Mouse (Mus musculus) stomach, postnatal 0 days (tissue): ENCODE measurements at regions not wholly inside any gene's neighbourhood (a gene's known extent, or its start where the extent isn't known, plus 50 kb on each side); places are given as distances from the start of the nearest gene placed in this dataset.

Source experiments
- ATAC-seq: fragments of 200-750 bp; cut with Nextera tagmentation; 2 replicates; pipeline ENCODE4 v1.8.0; 2017; ENCODE audit not compliant: low FRiP score, low TSS enrichment
- DNase-seq: peaks from one replicate; pipeline ENCODE4 v3.0.0-alpha.2; 2016; ENCODE audit warnings: low spot score
- H3K27ac ChIP-seq: fragments of 300-500 bp; sonication (generic); replicated peaks from 2 replicates; pipeline ENCODE4 v1.5.1; 2014; ENCODE audit warnings: mild to moderate bottlenecking, control low read depth
- H3K27me3 ChIP-seq: fragments of 300-500 bp; sonication (generic); 2 replicates; pipeline ENCODE4 v1.6.1; 2014; ENCODE audit warnings: low read length; ENCODE audit not compliant: control insufficient read depth, insufficient read depth
- H3K36me3 ChIP-seq: fragments of 300-500 bp; sonication (generic); 2 replicates; pipeline ENCODE4 v1.6.1; 2014; ENCODE audit warnings: low read length, mixed read lengths; ENCODE audit not compliant: control insufficient read depth, insufficient read depth
- H3K4me1 ChIP-seq: fragments of 300-500 bp; sonication (generic); replicated peaks from 2 replicates; pipeline ENCODE4 v1.6.1; 2014; ENCODE audit warnings: antibody characterized with exemption; ENCODE audit not compliant: control insufficient read depth, insufficient read depth
- H3K4me2 ChIP-seq: fragments of 300-500 bp; sonication (generic); replicated peaks from 2 replicates; pipeline ENCODE4 v1.6.1; 2014; ENCODE audit warnings: low read depth, mild to moderate bottlenecking, control low read depth, moderate library complexity
- H3K4me3 ChIP-seq: fragments of 300-500 bp; sonication (generic); 2 replicates; pipeline ENCODE4 v1.5.1; 2014; ENCODE audit warnings: low read depth, low read length, control low read depth
- H3K9ac ChIP-seq: fragments of 300-500 bp; sonication (generic); 2 replicates; pipeline ENCODE4 v1.6.1; 2014; ENCODE audit warnings: mild to moderate bottlenecking, low read length, control low read depth, mixed read lengths
- H3K9me3 ChIP-seq: fragments of 300-500 bp; sonication (generic); 2 replicates; pipeline ENCODE4 v1.6.1; 2016; ENCODE audit warnings: low read length; ENCODE audit not compliant: control insufficient read depth
- CTCF ChIP-seq: IDR thresholded peaks from 2 replicates; pipeline ENCODE4 v1.5.1; 2016; ENCODE audit warnings: antibody characterized with exemption, low read depth, mild to moderate bottlenecking, moderate library complexity
- EP300 ChIP-seq: optimal IDR thresholded peaks from 2 replicates; pipeline ENCODE3; 2016; ENCODE audit warnings: antibody characterized with exemption
- WGBS: fragments of 180-500 bp; shearing (Covaris S2); extraction: QIAGEN DNeasy Blood & Tissue Kit; methylation state at CpG from one replicate; pipeline ENCODE4 v1.1.7; 2014; 5-methylcytosine and 5-hydroxymethylcytosine counted together

- H3K4me3 ChIP-seq, result no peak overlapping the region
- 50% methylated on average over 1 of the region's 1 CpGs for WGBS
- H3K9ac ChIP-seq, result no peak overlapping the region
- H3K4me1 ChIP-seq, result no peaks in the 10 kb centered on the region; the same call in 1 of the 2 replicates
- TF ChIP-seq EP300 (no peak), CTCF (no peak)
- H3K4me2 ChIP-seq, result no peak overlapping the region
- no peaks in the 10 kb centered on the region for H3K27me3 ChIP-seq
- no peak for ATAC-seq
- DNase-seq, result no peak
- no peaks in the 10 kb centered on the region for H3K9me3 ChIP-seq
- H3K27ac ChIP-seq, result no peak overlapping the region
- H3K36me3 ChIP-seq, result no peaks in the 10 kb centered on the region
Measured at GRCm38 (mm10) chr6:67115505-67116303, 78.4 kb upstream of the Gadd45a start.

- H3K27me3 ChIP-seq, result no peaks in the 10 kb centered on the region
- H3K9me3 ChIP-seq, result no peaks in the 10 kb centered on the region
- DNase-seq (no peak), ATAC-seq (no peak)
- no peaks in the 10 kb centered on the region; the same call in 1 of the 2 replicates for H3K4me1 ChIP-seq
- TF ChIP-seq EP300 (no peak), CTCF (no peak)
- no peaks in the 10 kb centered on the region for H3K36me3 ChIP-seq
- no peak overlapping the region for H3K4me2 ChIP-seq
- no peak overlapping the region for H3K27ac ChIP-seq
- no peak overlapping the region for H3K4me3 ChIP-seq
- 86% methylated on average over 4 of the region's 4 CpGs for WGBS
- H3K9ac ChIP-seq, result no peak overlapping the region
Measured at GRCm38 (mm10) chr6:67114753-67115152, 77.5 kb upstream of the Gadd45a start.

- H3K27me3 ChIP-seq, result no peaks in the 10 kb centered on the region
- peak overlapping the region; percentile 56 for H3K4me2 ChIP-seq
- H3K9ac ChIP-seq, result peak overlapping the region; percentile 48
- 20% methylated on average over 26 of the region's 26 CpGs for WGBS
- TF ChIP-seq EP300, result no peak
- no peak for TF ChIP-seq CTCF
- no peaks in the 10 kb centered on the region for H3K9me3 ChIP-seq
- H3K4me3 ChIP-seq, result peak overlapping the region; percentile 30
- H3K4me1 ChIP-seq, result no peaks in the 10 kb centered on the region; the same call in 1 of the 2 replicates
- H3K27ac ChIP-seq, result 0 out of 2 replicates have a peak overlapping the region, but pooled peaks have one; percentile 13
- H3K36me3 ChIP-seq, result no peaks in the 10 kb centered on the region
- peak; percentile 50 for DNase-seq
- peak; percentile 90 for ATAC-seq
Measured at GRCm38 (mm10) chr6:67113686-67114278, 76.5 kb upstream of the Gadd45a start.

- Histone ChIP-seq H3K36me3 (no peaks in the 10 kb centered on the region), H3K9me3 (no peaks in the 10 kb centered on the region), H3K4me3 (no peak overlapping the region), H3K27me3 (no peaks in the 10 kb centered on the region), H3K27ac (no peak overlapping the region), H3K4me1 (no peaks in the 10 kb centered on the region; the same call in 1 of the 2 replicates), H3K4me2 (peak overlapping the region; percentile 56), H3K9ac (no peak overlapping the region)
- TF ChIP-seq CTCF, result no peak
- no peak for TF ChIP-seq EP300
- DNase-seq, result no peak
- WGBS, result 69% methylated on average over 4 of the region's 4 CpGs
- ATAC-seq, result no peak
Measured at GRCm38 (mm10) chr6:67113261-67113660, 76.0 kb upstream of the Gadd45a start.

- Histone ChIP-seq H3K9ac (no peak overlapping the region), H3K4me3 (no peak overlapping the region), H3K27ac (no peak overlapping the region), H3K27me3 (no peaks in the 10 kb centered on the region), H3K4me1 (no peaks in the 10 kb centered on the region; the same call in 1 of the 2 replicates), H3K4me2 (no peak overlapping the region), H3K9me3 (no peaks in the 10 kb centered on the region), H3K36me3 (no peaks in the 10 kb centered on the region)
- ATAC-seq (no peak), DNase-seq (no peak)
- 65% methylated on average over 6 of the region's 6 CpGs for WGBS
- TF ChIP-seq CTCF (no peak), EP300 (no peak)
Measured at GRCm38 (mm10) chr6:67112311-67112710, 75.1 kb upstream of the Gadd45a start.

- no peaks in the 10 kb centered on the region for H3K9me3 ChIP-seq
- 78% methylated on average over 2 of the region's 2 CpGs for WGBS
- H3K4me1 ChIP-seq, result no peaks in the 10 kb centered on the region; the same call in 1 of the 2 replicates
Measured at GRCm38 (mm10) chr6:67111581-67111980, 74.3 kb upstream of the Gadd45a start.

More at GRCm38 (mm10) chr6:67111581-67111980, 74.3 kb upstream of the Gadd45a start:
- ATAC-seq (no peak), DNase-seq (no peak)
- H3K27me3 ChIP-seq, result no peaks in the 10 kb centered on the region
- no peaks in the 10 kb centered on the region for H3K36me3 ChIP-seq
- H3K4me2 ChIP-seq, result no peak overlapping the region
- no peak overlapping the region for H3K9ac ChIP-seq
- H3K27ac ChIP-seq, result no peak overlapping the region
- H3K4me3 ChIP-seq, result no peak overlapping the region
- TF ChIP-seq CTCF, result no peak
- TF ChIP-seq EP300, result no peak
